Mouse (Mus musculus) activated CD4-positive, CD25-positive, alpha-beta regulatory T cell (primary cell): ENCODE measurements around the gene Otos. TPM values are rescaled to one million over a fixed set of nuclear protein-coding genes. Genes with fewer than 3 reads are reported as not detected.

Source experiments
- polyA plus RNA-seq, 2 experiments: library from polyadenylated mRNA; unstranded; fragments of 100-300 nt; shearing (Covaris generic); gene quantifications; one replicate each; pipeline ENCODE4 v1.2.1; 2017

Gene Otos
- 1 to 10 TPM in 1 of 2 experiments, under 1 TPM in 1; 0.99 to 2.5 TPM for polyA plus RNA-seq

GRCm38 (mm10) chr1:92648673-92649072 is at the start of gene Otos:
Gene Otos, minus strand, starts transcription at chr1:92648841.

GRCm38 (mm10) chr1:92641514-92642272 is 6.9 kb downstream of the Otos start, which contains the start of gene Cops9:
Gene Cops9, minus strand, starts transcription at chr1:92641985.

GRCm38 (mm10) chr1:92617488-92617887 is 31.2 kb downstream of the Otos start, which contains the start of gene Olfr12:
Gene Olfr12, plus strand, starts transcription at chr1:92617788.

GRCm38 (mm10) chr1:92605482-92605881 is 43.2 kb downstream of the Otos start, which contains the start of gene Olfr1410:
Gene Olfr1410, plus strand, starts transcription at chr1:92605782.

Other genes with a start within 250 kb of the Otos start
- gene Ndufa10, start 175.0 kb downstream of the Otos start, polyA plus RNA-seq = 100 to 1,000 TPM; 229 to 244 TPM
- gene Olfr1416, start 163.7 kb downstream of the Otos start, polyA plus RNA-seq = not detected
- gene Olfr1415, start 152.7 kb downstream of the Otos start, polyA plus RNA-seq = not detected
- gene Olfr1414, start 130.2 kb downstream of the Otos start, polyA plus RNA-seq = 1 to 10 TPM in 1 of 2 experiments, not detected in 1; 1.5 TPM
- gene Olfr1413, start 77.5 kb downstream of the Otos start, polyA plus RNA-seq = under 1 TPM in 1 of 2 experiments, not detected in 1; 0.28 TPM
- gene Olfr1412, start 63.1 kb downstream of the Otos start, polyA plus RNA-seq = under 1 TPM in 1 of 2 experiments, not detected in 1; 0.06 TPM
- under 1 TPM in 1 of 2 experiments, not detected in 1; 0.14 TPM for gene Olfr1411, start 54.4 kb downstream of the Otos start, polyA plus RNA-seq
- gene Olfr1410, start 43.1 kb downstream of the Otos start, polyA plus RNA-seq = not detected
- gene Olfr12, start 31.1 kb downstream of the Otos start, polyA plus RNA-seq = not detected
- gene Cops9, start 6.9 kb downstream of the Otos start, polyA plus RNA-seq = 100 to 1,000 TPM; 234 to 278 TPM
- gene Gpc1, start 182.8 kb upstream of the Otos start, polyA plus RNA-seq = 1 to 10 TPM; 3.1 to 5.5 TPM